Mouse (Mus musculus) lung, adult 2 months (tissue): ENCODE data around the gene Sacs.

Experiments used
- CTCF ChIP-seq: fragments of 200-500 bp; IDR thresholded peaks from 2 replicates; pipeline ENCODE4 v1.5.1; 2011; ENCODE audit warnings: mild to moderate bottlenecking, low read length, control low read depth; ENCODE audit not compliant: insufficient read depth
- POLR2A ChIP-seq: fragments of 200-500 bp; IDR thresholded peaks from 2 replicates; pipeline ENCODE4 v1.6.1; 2011; ENCODE audit warnings: low read depth, mild to moderate bottlenecking, control low read depth, low read length, borderline replicate concordance; ENCODE audit errors: extremely low read depth

DNA sequence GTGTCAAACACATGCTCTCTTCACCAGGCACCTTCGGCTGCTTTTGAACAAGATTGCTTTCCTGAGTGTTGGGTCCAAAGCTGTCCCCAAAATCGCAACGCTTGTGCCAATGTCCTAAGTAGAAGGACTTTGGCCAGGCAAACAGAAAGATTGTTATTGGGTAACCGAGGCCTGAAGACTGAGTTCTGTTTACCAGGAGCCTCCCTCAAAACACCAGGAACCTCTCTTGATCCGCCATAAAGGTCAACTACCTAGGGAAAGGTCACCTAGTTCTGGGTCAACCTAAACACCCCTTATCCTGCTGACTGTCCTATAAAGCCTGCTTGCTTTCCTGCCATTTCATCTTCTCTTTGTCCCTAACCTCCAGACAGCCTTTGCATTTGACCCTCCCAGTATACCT lies 13.5 kb upstream of the Sacs start:
- TF ChIP-seq CTCF (no peak), POLR2A (no peak)
